Mouse (Mus musculus): ENCODE measurements around the gene Ccdc182. TPM values are rescaled to one million over a fixed set of nuclear protein-coding genes. Genes with fewer than 3 reads are reported as not detected.

The Ccdc182 gene
- polyA plus RNA-seq, 1 experiment = not detected

DNA sequence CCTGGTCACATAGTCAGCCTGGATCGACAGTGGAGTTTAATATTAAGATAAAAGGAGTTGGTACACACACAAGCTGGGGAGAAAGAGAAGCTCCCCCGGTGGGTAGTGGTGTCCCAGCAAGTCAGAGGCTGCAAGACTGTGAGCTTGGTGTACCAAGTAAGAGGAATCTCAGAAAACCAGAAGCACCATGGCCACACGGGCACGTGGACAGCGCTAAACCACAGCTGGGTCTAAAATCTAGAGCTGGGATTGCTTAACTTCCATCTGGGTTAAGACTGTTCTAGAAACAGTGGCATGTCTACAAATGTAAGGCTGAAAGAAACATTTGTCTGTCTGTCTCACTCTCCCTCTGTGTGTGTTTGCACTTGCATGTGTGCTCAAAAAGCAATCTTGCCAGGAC lies 21.5 kb downstream of the Ccdc182 start:
- TF ChIP-seq CTCF (IDR thresholded peaks at IDR 0.05; ENCODE audit: low read depth, low read length) (no peak), POLR2A (IDR thresholded peaks at IDR 0.05; ENCODE audit: borderline replicate concordance, low read depth, low read length) (no peak)
- Histone ChIP-seq H3K4me3 (ENCODE audit: insufficient read depth, low read length) (no peak overlapping the region), H3K27ac (ENCODE audit: insufficient read depth, low read depth, low read length) (no peak overlapping the region), H3K4me1 (ENCODE audit: control insufficient read depth, insufficient read depth, low read length) (0 out of 2 replicates have a peak, but pooled peaks cover 2% of the 10 kb centered on the region)

DNA sequence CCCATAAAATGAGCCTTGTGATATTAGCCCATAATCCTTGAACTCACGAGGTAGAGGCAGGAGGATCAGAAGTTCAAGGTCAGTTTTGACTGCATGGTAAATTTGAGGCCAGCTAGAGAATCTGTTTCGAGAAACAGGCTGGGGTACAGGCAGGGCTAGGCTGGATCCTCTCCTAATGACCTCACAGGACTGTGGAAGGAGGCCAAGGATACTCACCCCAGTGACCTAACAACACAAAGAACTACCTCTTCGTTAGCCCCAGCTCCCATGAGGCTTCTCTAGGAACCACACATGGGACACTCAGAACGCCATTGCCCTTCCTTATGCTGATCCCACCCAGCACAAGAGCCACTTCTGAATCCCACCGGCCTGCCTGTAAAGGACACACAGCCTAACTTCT lies 25.0 kb downstream of the Ccdc182 start:
- TF ChIP-seq CTCF (IDR thresholded peaks at IDR 0.05; ENCODE audit: low read depth, low read length) = no peak
- no peak for TF ChIP-seq POLR2A (IDR thresholded peaks at IDR 0.05; ENCODE audit: borderline replicate concordance, low read depth, low read length)
- Histone ChIP-seq H3K27ac (ENCODE audit: insufficient read depth, low read depth, low read length) (no peak overlapping the region), H3K4me1 (ENCODE audit: control insufficient read depth, insufficient read depth, low read length) (0 out of 2 replicates have a peak, but pooled peaks cover 2% of the 10 kb centered on the region), H3K4me3 (ENCODE audit: insufficient read depth, low read length) (no peak overlapping the region)

DNA sequence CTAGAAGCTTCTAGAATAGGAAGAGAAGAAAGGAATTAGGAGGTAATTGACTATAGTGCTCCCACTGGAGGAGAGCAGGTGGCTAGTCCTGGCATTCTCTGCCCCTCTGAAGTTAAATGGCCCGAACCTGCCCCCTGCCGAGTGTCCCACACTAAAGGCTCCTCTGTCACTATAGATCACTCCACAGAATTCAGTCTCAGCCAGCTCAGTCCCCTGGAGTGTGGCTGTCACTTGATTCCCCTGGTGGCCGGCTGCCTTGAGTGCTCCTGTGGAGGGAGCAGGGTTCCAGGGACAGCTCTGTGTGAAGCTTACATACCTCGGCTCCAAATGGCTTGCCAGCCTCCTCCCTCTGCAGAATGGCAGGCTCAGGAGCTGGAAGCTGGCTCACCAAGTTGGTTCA lies 33.2 kb downstream of the Ccdc182 start:
- TF ChIP-seq POLR2A (IDR thresholded peaks at IDR 0.05; ENCODE audit: borderline replicate concordance, low read depth, low read length) (no peak), CTCF (IDR thresholded peaks at IDR 0.05; ENCODE audit: low read depth, low read length) (no peak)
- no peaks in the 10 kb centered on the region for H3K4me1 ChIP-seq (ENCODE audit: control insufficient read depth, insufficient read depth, low read length)
- H3K27ac ChIP-seq (ENCODE audit: insufficient read depth, low read depth, low read length) = no peak overlapping the region
- no peak overlapping the region for H3K4me3 ChIP-seq (ENCODE audit: insufficient read depth, low read length)

DNA sequence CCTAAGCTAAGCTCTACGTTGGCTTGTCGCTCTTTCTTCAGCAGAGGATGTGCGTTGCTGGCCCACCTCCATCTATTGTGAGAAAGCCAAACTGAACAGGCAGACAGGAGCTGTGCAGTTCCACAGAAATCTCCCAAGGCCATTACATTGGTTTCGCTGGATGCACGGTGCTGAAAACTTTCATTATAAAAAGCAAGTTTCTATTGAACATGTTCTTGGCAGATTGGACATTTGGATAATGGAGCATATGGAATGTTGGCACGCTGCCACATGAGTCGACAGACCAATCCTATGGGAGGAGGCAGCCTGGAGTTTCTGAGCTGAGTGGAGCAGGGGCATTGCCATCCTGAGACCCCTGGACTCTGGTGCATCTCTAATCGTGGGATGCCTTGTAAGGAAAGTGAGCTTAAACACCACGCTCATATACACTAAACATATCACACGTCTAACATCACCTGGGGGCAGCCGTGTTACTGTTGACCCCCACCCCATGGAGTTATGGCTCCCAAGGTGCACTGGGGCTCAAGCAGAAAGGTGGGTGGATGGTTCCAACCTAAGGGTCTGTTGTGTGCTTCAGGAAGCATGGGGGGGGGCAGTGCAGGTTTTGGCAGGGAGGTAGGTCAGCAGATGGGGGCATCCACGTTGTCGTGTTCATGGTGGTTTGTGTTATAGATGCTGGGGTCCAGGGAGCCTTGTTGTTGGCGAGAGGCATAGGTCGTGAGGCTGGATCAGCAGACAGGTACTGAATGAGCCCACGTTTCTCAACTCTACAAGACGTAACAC lies 35.1 kb downstream of the Ccdc182 start:
- no peak overlapping the region for H3K27ac ChIP-seq (ENCODE audit: insufficient read depth, low read depth, low read length)
- TF ChIP-seq CTCF (IDR thresholded peaks at IDR 0.05; ENCODE audit: low read depth, low read length) (no peak), POLR2A (IDR thresholded peaks at IDR 0.05; ENCODE audit: borderline replicate concordance, low read depth, low read length) (no peak)
- no peak overlapping the region for H3K4me3 ChIP-seq (ENCODE audit: insufficient read depth, low read length)
- H3K4me1 ChIP-seq (ENCODE audit: control insufficient read depth, insufficient read depth, low read length) = no peaks in the 10 kb centered on the region

DNA sequence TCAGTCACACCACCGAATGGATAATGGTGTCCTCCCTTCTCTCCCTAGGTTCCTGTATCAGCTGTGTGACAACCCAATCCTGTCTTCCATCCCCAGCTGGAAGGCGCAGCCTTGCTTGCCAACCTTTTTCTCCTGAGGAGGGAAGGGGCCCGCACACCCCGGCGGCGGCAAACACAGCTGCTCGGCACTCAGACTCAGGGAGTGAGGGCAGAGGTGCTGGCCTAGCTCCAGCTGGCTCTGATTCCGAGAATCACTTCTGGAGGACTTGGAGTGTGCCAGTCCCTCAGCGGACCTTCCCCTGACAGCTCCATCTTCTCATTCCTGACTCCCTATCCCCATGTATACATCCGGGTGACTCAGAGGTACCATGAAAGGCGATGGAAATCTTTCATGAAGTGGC lies 36.9 kb downstream of the Ccdc182 start:
- TF ChIP-seq CTCF (IDR thresholded peaks at IDR 0.05; ENCODE audit: low read depth, low read length) = no peak
- no peak for TF ChIP-seq POLR2A (IDR thresholded peaks at IDR 0.05; ENCODE audit: borderline replicate concordance, low read depth, low read length)
- Histone ChIP-seq H3K27ac (ENCODE audit: insufficient read depth, low read depth, low read length) (no peak overlapping the region), H3K4me3 (ENCODE audit: insufficient read depth, low read length) (no peak overlapping the region), H3K4me1 (ENCODE audit: control insufficient read depth, insufficient read depth, low read length) (no peaks in the 10 kb centered on the region)

DNA sequence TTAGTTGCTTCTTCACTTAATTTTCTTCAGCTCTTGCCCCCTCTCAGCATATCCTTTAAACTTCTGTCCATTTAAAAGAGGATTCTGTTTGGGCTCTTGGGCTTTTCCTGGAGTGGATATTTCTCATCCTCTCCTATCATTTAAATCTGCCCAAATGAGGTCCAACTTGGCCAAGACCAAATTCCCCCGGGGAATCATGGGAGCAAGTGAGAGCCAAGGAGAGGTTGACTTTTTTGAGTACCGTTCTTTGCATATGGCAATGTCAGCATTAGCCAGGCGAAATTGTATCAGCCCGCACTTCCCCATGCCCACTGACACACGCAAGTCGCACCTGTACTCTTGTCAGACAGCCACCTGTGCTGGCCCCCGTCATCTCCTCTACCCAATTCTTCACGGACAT lies 37.9 kb downstream of the Ccdc182 start:
- no peak overlapping the region for H3K27ac ChIP-seq (ENCODE audit: insufficient read depth, low read depth, low read length)
- no peaks in the 10 kb centered on the region for H3K4me1 ChIP-seq (ENCODE audit: control insufficient read depth, insufficient read depth, low read length)
- no peak for TF ChIP-seq POLR2A (IDR thresholded peaks at IDR 0.05; ENCODE audit: borderline replicate concordance, low read depth, low read length)
- no peak for TF ChIP-seq CTCF (IDR thresholded peaks at IDR 0.05; ENCODE audit: low read depth, low read length)
- H3K4me3 ChIP-seq (ENCODE audit: insufficient read depth, low read length) = no peak overlapping the region

DNA sequence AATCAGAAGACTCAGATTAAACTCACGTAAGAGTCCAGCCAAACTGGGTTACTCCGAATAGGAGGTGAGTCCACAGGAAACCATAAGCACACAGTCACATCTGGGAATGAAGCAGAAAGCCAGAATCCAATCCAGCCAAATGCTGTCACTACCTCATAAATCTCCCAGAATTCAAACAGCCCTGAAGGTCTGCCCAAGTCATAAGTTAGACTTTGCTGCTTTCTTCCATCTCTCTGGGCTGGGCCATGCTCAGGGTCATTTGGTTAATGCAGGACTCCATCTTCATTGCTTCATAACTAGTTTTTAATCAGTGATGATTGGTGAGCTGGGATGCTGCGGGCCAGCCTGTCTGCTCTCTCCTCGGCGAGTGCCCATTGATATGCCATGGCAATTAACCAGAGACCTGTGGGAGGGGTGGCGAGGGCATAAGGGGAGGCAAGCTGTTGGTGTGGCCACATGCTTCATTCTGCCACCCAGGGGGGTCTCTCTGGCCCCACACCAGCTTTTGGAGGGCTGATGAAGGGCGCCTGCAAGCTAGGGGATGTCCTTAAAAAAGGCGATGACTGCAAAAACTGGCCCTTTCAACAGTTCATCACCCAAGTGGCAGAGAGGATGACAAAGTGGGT lies 38.6 kb downstream of the Ccdc182 start:
- TF ChIP-seq POLR2A (IDR thresholded peaks at IDR 0.05; ENCODE audit: borderline replicate concordance, low read depth, low read length) (no peak), CTCF (IDR thresholded peaks at IDR 0.05; ENCODE audit: low read depth, low read length) (no peak)
- Histone ChIP-seq H3K4me3 (ENCODE audit: insufficient read depth, low read length) (no peak overlapping the region), H3K27ac (ENCODE audit: insufficient read depth, low read depth, low read length) (no peak overlapping the region), H3K4me1 (ENCODE audit: control insufficient read depth, insufficient read depth, low read length) (no peaks in the 10 kb centered on the region)

DNA sequence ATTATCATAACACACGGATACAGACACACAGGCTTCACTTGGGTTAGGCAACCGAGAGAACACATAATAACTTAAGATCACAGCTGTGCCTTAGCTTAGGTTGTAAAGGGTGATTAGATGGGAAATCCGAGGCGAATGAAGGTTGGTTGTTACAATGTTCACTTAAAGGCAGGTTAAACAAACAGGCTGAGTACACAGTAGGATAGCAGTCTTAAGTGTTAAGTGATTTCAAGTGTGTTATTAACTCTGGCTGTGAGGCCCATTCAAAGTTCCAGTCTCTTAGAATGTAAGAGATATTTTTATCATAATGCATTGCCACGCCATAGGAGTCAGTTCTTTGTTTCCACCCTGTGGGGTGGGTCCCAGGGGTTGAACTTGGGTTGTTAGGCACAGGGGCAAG lies 41.0 kb downstream of the Ccdc182 start:
- H3K27ac ChIP-seq (ENCODE audit: insufficient read depth, low read depth, low read length) = no peak overlapping the region
- no peaks in the 10 kb centered on the region for H3K4me1 ChIP-seq (ENCODE audit: control insufficient read depth, insufficient read depth, low read length)
- TF ChIP-seq POLR2A (IDR thresholded peaks at IDR 0.05; ENCODE audit: borderline replicate concordance, low read depth, low read length) = no peak
- TF ChIP-seq CTCF (IDR thresholded peaks at IDR 0.05; ENCODE audit: low read depth, low read length) = no peak
- no peak overlapping the region for H3K4me3 ChIP-seq (ENCODE audit: insufficient read depth, low read length)

DNA sequence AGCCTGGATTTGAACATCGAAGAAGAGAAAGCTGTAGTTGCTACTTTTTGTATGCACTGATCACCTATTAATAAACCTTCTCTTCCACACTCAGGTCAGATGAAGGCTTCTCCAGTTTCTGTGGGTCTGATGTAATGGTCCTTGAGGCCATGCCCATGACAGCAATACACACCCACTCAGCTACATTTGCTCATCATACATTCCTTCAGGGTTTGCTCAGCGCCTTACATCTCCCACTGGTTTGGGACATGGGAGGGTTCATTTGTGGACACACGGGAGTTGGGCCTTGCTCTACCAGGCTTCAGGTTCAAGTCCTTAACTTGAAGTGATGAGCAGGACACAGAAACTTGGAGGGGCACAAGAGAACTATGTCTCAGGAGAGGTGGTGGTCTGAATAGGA lies 44.1 kb downstream of the Ccdc182 start:
- Histone ChIP-seq H3K4me3 (ENCODE audit: insufficient read depth, low read length) (no peak overlapping the region), H3K4me1 (ENCODE audit: control insufficient read depth, insufficient read depth, low read length) (no peaks in the 10 kb centered on the region), H3K27ac (ENCODE audit: insufficient read depth, low read depth, low read length) (no peak overlapping the region)
- TF ChIP-seq POLR2A (IDR thresholded peaks at IDR 0.05; ENCODE audit: borderline replicate concordance, low read depth, low read length) (no peak), CTCF (IDR thresholded peaks at IDR 0.05; ENCODE audit: low read depth, low read length) (no peak)

Other genes starting within 250 kb of the Ccdc182 start
- 142 and 144 TPM in 2 replicates for gene Srsf1, start 246.7 kb upstream of the Ccdc182 start, polyA plus RNA-seq (2012; ENCODE audit: insufficient read depth, insufficient read length, missing spikeins)
- 25.1 and 29.7 TPM in 2 replicates for gene Vezf1, start 225.8 kb upstream of the Ccdc182 start, polyA plus RNA-seq (2012; ENCODE audit: insufficient read depth, insufficient read length, missing spikeins)
- gene Cuedc1, start 196.0 kb upstream of the Ccdc182 start, polyA plus RNA-seq (2012; ENCODE audit: insufficient read depth, insufficient read length, missing spikeins) = 9.7 and 13.1 TPM in 2 replicates
- 60.4 and 67.9 TPM in 2 replicates for gene Mrps23, start 89.7 kb upstream of the Ccdc182 start, polyA plus RNA-seq (2012; ENCODE audit: insufficient read depth, insufficient read length, missing spikeins)